Mouse (Mus musculus) heart, embryonic 16.5 days (tissue): ENCODE data around the gene N4bp2l2. TPM values are rescaled to one million over a fixed set of nuclear protein-coding genes. Genes with fewer than 3 reads are reported as not detected.

ENCODE experiments used
- ATAC-seq: fragments of 200-750 bp; cut with Nextera tagmentation; replicated peaks from 2 replicates; pipeline ENCODE4 v1.8.0; 2017; ENCODE audit warnings: moderate number of reproducible peaks; ENCODE audit not compliant: insufficient read depth, low FRiP score; ENCODE audit errors: extremely low read depth
- H3K27ac ChIP-seq: fragments of 300-500 bp; sonication (generic); 2 replicates; pipeline ENCODE4 v1.5.1; 2014; ENCODE audit warnings: mild to moderate bottlenecking, low read length, control low read depth, moderate library complexity
- H3K27me3 ChIP-seq: fragments of 300-500 bp; sonication (generic); 2 replicates; pipeline ENCODE4 v1.6.1; 2014; ENCODE audit warnings: low read length, mixed read lengths; ENCODE audit not compliant: control insufficient read depth, insufficient read depth
- H3K36me3 ChIP-seq: fragments of 300-500 bp; sonication (generic); 2 replicates; pipeline ENCODE4 v1.6.1; 2014; ENCODE audit not compliant: control insufficient read depth, insufficient read depth
- H3K4me1 ChIP-seq: fragments of 300-500 bp; sonication (generic); 2 replicates; pipeline ENCODE4 v1.6.1; 2014; ENCODE audit warnings: low read length, mixed read lengths; ENCODE audit not compliant: control insufficient read depth, insufficient read depth
- H3K4me2 ChIP-seq: fragments of 300-500 bp; sonication (generic); 2 replicates; pipeline ENCODE4 v1.6.1; 2014; ENCODE audit warnings: low read depth, mild to moderate bottlenecking, control low read depth, low read length
- H3K4me3 ChIP-seq: fragments of 300-500 bp; sonication (generic); 2 replicates; pipeline ENCODE4 v1.5.1; 2014; ENCODE audit warnings: mild to moderate bottlenecking, control low read depth, low read length
- H3K9ac ChIP-seq: fragments of 300-500 bp; sonication (generic); 2 replicates; pipeline ENCODE4 v1.6.1; 2014; ENCODE audit warnings: low read length, control low read depth
- H3K9me3 ChIP-seq: fragments of 300-500 bp; sonication (generic); replicated peaks from 2 replicates; pipeline ENCODE4 v1.6.1; 2016; ENCODE audit warnings: low read length; ENCODE audit not compliant: control insufficient read depth
- WGBS: fragments of 180-500 bp; shearing (Covaris S2); extraction: QIAGEN DNeasy Blood & Tissue Kit; methylation state at CpG from one replicate; pipeline ENCODE4 v1.1.7; 2014; 5-methylcytosine and 5-hydroxymethylcytosine counted together
- polyA plus RNA-seq: library from polyadenylated mRNA; unstranded; fragments of >200 nt; fragmentation: Nextera tagmentation; extraction: Ambion mirVana; gene quantifications from 2 replicates; pipeline ENCODE4 v1.2.1, GENCODE M21; 2015

The N4bp2l2 gene
- polyA plus RNA-seq, 1 experiment from 2014 or later, result 27.5 TPM

- WGBS, result 36% methylated on average over 7 of the region's 7 CpGs
- 0 out of 2 replicates have a peak, but pooled peaks have one; percentile 23 for ATAC-seq
Observed at GRCm38 (mm10) chr5:150625528-150625927, 40.5 kb downstream of the N4bp2l2 start.

GRCm38 (mm10) chr5:150622792-150623191 is 43.2 kb downstream of the N4bp2l2 start:
- 8% methylated on average over 1 of the region's 1 CpGs for WGBS
- H3K27me3 ChIP-seq, result no peaks in the 10 kb centered on the region
- H3K27ac ChIP-seq, result no peak overlapping the region
- no peaks in the 10 kb centered on the region for H3K36me3 ChIP-seq
- H3K4me3 ChIP-seq, result no peak overlapping the region
- H3K9me3 ChIP-seq, result no peaks in the 10 kb centered on the region
- H3K9ac ChIP-seq, result no peak overlapping the region
- ATAC-seq, result no peak
- H3K4me1 ChIP-seq, result peaks cover 8% of the 10 kb centered on the region; the same call in 1 of the 2 replicates
- no peak overlapping the region for H3K4me2 ChIP-seq

More at GRCm38 (mm10) chr5:150625528-150625927, 40.5 kb downstream of the N4bp2l2 start:
- Histone ChIP-seq H3K4me2 (no peak overlapping the region), H3K27ac (no peak overlapping the region), H3K36me3 (no peaks in the 10 kb centered on the region), H3K27me3 (no peaks in the 10 kb centered on the region), H3K9ac (no peak overlapping the region), H3K4me3 (no peak overlapping the region), H3K9me3 (no peaks in the 10 kb centered on the region), H3K4me1 (peaks cover 8% of the 10 kb centered on the region; the same call in 1 of the 2 replicates)

- no peak overlapping the region for H3K27ac ChIP-seq
- no peaks in the 10 kb centered on the region for H3K9me3 ChIP-seq
- ATAC-seq, result no peak
- no peaks in the 10 kb centered on the region for H3K36me3 ChIP-seq
- WGBS, result 79% methylated on average over 3 of the region's 3 CpGs
- H3K9ac ChIP-seq, result no peak overlapping the region
- H3K4me3 ChIP-seq, result no peak overlapping the region
- H3K4me2 ChIP-seq, result no peak overlapping the region
- H3K27me3 ChIP-seq, result no peaks in the 10 kb centered on the region
- H3K4me1 ChIP-seq, result peaks cover 8% of the 10 kb centered on the region; the same call in 1 of the 2 replicates
Observed at GRCm38 (mm10) chr5:150621592-150621991, 44.4 kb downstream of the N4bp2l2 start.

GRCm38 (mm10) chr5:150620588-150621135 is 45.3 kb downstream of the N4bp2l2 start:
- Histone ChIP-seq H3K4me3 (no peak overlapping the region), H3K9me3 (no peaks in the 10 kb centered on the region), H3K9ac (no peak overlapping the region), H3K27me3 (no peaks in the 10 kb centered on the region), H3K36me3 (no peaks in the 10 kb centered on the region), H3K27ac (no peak overlapping the region), H3K4me1 (peaks cover 7% of the 10 kb centered on the region; the same call in 1 of the 2 replicates), H3K4me2 (no peak overlapping the region)
- 82% methylated on average over 7 of the region's 7 CpGs for WGBS
- no peak for ATAC-seq

- no peaks in the 10 kb centered on the region for H3K9me3 ChIP-seq
Observed at GRCm38 (mm10) chr5:150618599-150619355, 47.2 kb downstream of the N4bp2l2 start.

GRCm38 (mm10) chr5:150616731-150617130 is 49.3 kb downstream of the N4bp2l2 start:
- no peak for ATAC-seq
- no peak overlapping the region for H3K27ac ChIP-seq
- H3K27me3 ChIP-seq, result no peaks in the 10 kb centered on the region
- H3K9ac ChIP-seq, result no peak overlapping the region
- no peak overlapping the region for H3K4me2 ChIP-seq
- no peak overlapping the region for H3K4me3 ChIP-seq
- H3K4me1 ChIP-seq, result no peaks in the 10 kb centered on the region
- no peaks in the 10 kb centered on the region for H3K36me3 ChIP-seq
- no peaks in the 10 kb centered on the region for H3K9me3 ChIP-seq
- 81% methylated on average over 3 of the region's 3 CpGs for WGBS

More at GRCm38 (mm10) chr5:150618599-150619355, 47.2 kb downstream of the N4bp2l2 start:
- H3K4me3 ChIP-seq, result no peak overlapping the region
- no peaks in the 10 kb centered on the region for H3K36me3 ChIP-seq
- no peaks in the 10 kb centered on the region for H3K27me3 ChIP-seq
- H3K9ac ChIP-seq, result no peak overlapping the region
- 89% methylated on average over 10 of the region's 10 CpGs for WGBS
- H3K4me2 ChIP-seq, result no peak overlapping the region
- no peak for ATAC-seq
- peaks cover 5% of the 10 kb centered on the region; the same call in 1 of the 2 replicates for H3K4me1 ChIP-seq
- H3K27ac ChIP-seq, result no peak overlapping the region

GRCm38 (mm10) chr5:150616216-150616615 is 49.8 kb downstream of the N4bp2l2 start:
- WGBS, result 96% methylated on average over 2 of the region's 2 CpGs
- no peak for ATAC-seq
- H3K27ac ChIP-seq, result no peak overlapping the region
- no peak overlapping the region for H3K4me3 ChIP-seq
- no peak overlapping the region for H3K9ac ChIP-seq
- no peaks in the 10 kb centered on the region for H3K4me1 ChIP-seq
- no peak overlapping the region for H3K4me2 ChIP-seq
- no peaks in the 10 kb centered on the region for H3K36me3 ChIP-seq
- no peaks in the 10 kb centered on the region for H3K9me3 ChIP-seq
- no peaks in the 10 kb centered on the region for H3K27me3 ChIP-seq

- no peak for ATAC-seq
- no peak overlapping the region for H3K27ac ChIP-seq
- no peak overlapping the region for H3K9ac ChIP-seq
- WGBS, result 74% methylated on average over 2 of the region's 2 CpGs
- no peak overlapping the region for H3K4me3 ChIP-seq
- no peaks in the 10 kb centered on the region for H3K36me3 ChIP-seq
- no peaks in the 10 kb centered on the region for H3K27me3 ChIP-seq
- no peak overlapping the region for H3K4me2 ChIP-seq
- no peaks in the 10 kb centered on the region for H3K4me1 ChIP-seq
- no peaks in the 10 kb centered on the region for H3K9me3 ChIP-seq
Observed at GRCm38 (mm10) chr5:150614054-150614453, 51.9 kb downstream of the N4bp2l2 start.

- no peak for ATAC-seq
- peaks cover 7% of the 10 kb centered on the region for H3K36me3 ChIP-seq
- H3K9ac ChIP-seq, result no peak overlapping the region
- no peak overlapping the region for H3K4me2 ChIP-seq
- H3K9me3 ChIP-seq, result no peaks in the 10 kb centered on the region
- H3K4me3 ChIP-seq, result no peak overlapping the region
- no peaks in the 10 kb centered on the region for H3K27me3 ChIP-seq
- no peaks in the 10 kb centered on the region for H3K4me1 ChIP-seq
- no peak overlapping the region for H3K27ac ChIP-seq
- 52% methylated on average over 12 of the region's 12 CpGs for WGBS
Observed at GRCm38 (mm10) chr5:150611697-150612096, 54.3 kb downstream of the N4bp2l2 start.
